Mouse (Mus musculus) CH12.LX (cell line): ENCODE measurements at regions not wholly inside any gene's neighbourhood (a gene's known extent, or its start where the extent isn't known, plus 50 kb on each side); places are given as distances from the start of the nearest gene placed in this dataset.

ENCODE experiments used
- HCFC1 ChIP-seq: IDR thresholded peaks from 2 replicates; pipeline ENCODE4 v1.6.1; 2012; ENCODE audit warnings: low read depth, mild to moderate bottlenecking, inconsistent platforms, low read length, improper control_type of control experiment
- TCF12 ChIP-seq: IDR thresholded peaks from 2 replicates; pipeline ENCODE4 v1.6.1; 2014; ENCODE audit warnings: low read depth, mild to moderate bottlenecking, inconsistent platforms, low read length, improper control_type of control experiment
- USF1 ChIP-seq: IDR thresholded peaks from 2 replicates; pipeline ENCODE4 v1.6.1; 2014; ENCODE audit warnings: low read depth, mild to moderate bottlenecking, inconsistent platforms, low read length, improper control_type of control experiment
- ZNF384 ChIP-seq: IDR thresholded peaks from 2 replicates; pipeline ENCODE4 v1.6.1; 2012; ENCODE audit warnings: low read depth, low read length, improper control_type of control experiment, inconsistent platforms

- TF ChIP-seq ZNF384: no peak
- no peak for TF ChIP-seq HCFC1
- no peak for TF ChIP-seq TCF12
- TF ChIP-seq USF1: no peak
Measured at GRCm38 (mm10) chr2:166354391-166354790, 198.9 kb upstream of the Sulf2 start.
